Mouse (Mus musculus) bone marrow, adult 2 months (tissue): ENCODE data around the gene Gm20390.

Experiments used
- CTCF ChIP-seq: fragments of 200-500 bp; IDR thresholded peaks from 2 replicates; pipeline ENCODE4 v1.5.1; 2011; ENCODE audit warnings: low read length, control low read depth; ENCODE audit not compliant: control insufficient read depth, insufficient read depth
- POLR2A ChIP-seq: fragments of 200-500 bp; IDR thresholded peaks from 2 replicates; pipeline ENCODE4 v1.6.1; 2011; ENCODE audit warnings: low read depth, mild to moderate bottlenecking, control low read depth, low read length, borderline replicate concordance; ENCODE audit not compliant: control insufficient read depth

- TF ChIP-seq CTCF = no peak
- no peak for TF ChIP-seq POLR2A
These were observed 19.7 kb upstream of the Gm20390 start for GRCm38 (mm10) chr11:93987625-93988327.
